Mouse (Mus musculus): Measurements from ENCODE around the gene Nupl1.
A peak's percentile ranks its signal among the peaks of the same experiment; 100 is the strongest.

The Nupl1 gene

GRCm38 (mm10) chr14:60251281-60252003 lies at the start of gene Nupl1, which contains the start of gene Gm49336:
TSS of gene Nupl1 (minus strand) at chr14:60251431.
TSS of gene Gm49336 (minus strand) at chr14:60251507.
- peak; percentile 98 for DNase-seq

GRCm38 (mm10) chr14:60301024-60301423 lies 49.8 kb upstream of the Nupl1 start:
- no peak for DNase-seq

GRCm38 (mm10) chr14:60300224-60300991 lies 49.2 kb upstream of the Nupl1 start:
- no peak for DNase-seq

- DNase-seq: no peak
Measured at GRCm38 (mm10) chr14:60295531-60295930, 44.3 kb upstream of the Nupl1 start.

- DNase-seq: no peak
Measured at GRCm38 (mm10) chr14:60290363-60290762, 39.1 kb upstream of the Nupl1 start.

- no peak for DNase-seq
Measured at GRCm38 (mm10) chr14:60286194-60286863, 35.1 kb upstream of the Nupl1 start.

GRCm38 (mm10) chr14:60275301-60276276 lies 24.4 kb upstream of the Nupl1 start:
- DNase-seq: no peak

- DNase-seq: no peak
Measured at GRCm38 (mm10) chr14:60273346-60273745, 22.1 kb upstream of the Nupl1 start.

- DNase-seq: peak; percentile 21
Measured at GRCm38 (mm10) chr14:60269333-60269732, 18.1 kb upstream of the Nupl1 start.

GRCm38 (mm10) chr14:60264990-60265876 lies 14.0 kb upstream of the Nupl1 start, which contains the start of gene Mtmr6:
TSS of gene Mtmr6 (plus strand) at chr14:60265228.
- DNase-seq: peak; percentile 97

- no peak for DNase-seq
Measured at GRCm38 (mm10) chr14:60262316-60262715, 11.1 kb upstream of the Nupl1 start.

- DNase-seq: no peak
Measured at GRCm38 (mm10) chr14:60257851-60258250, 6.6 kb upstream of the Nupl1 start.

- peak; percentile 14 for DNase-seq
Measured at GRCm38 (mm10) chr14:60257101-60257500, 5.9 kb upstream of the Nupl1 start.

GRCm38 (mm10) chr14:60256356-60256755 lies 5.1 kb upstream of the Nupl1 start:
- no peak for DNase-seq

GRCm38 (mm10) chr14:60254774-60255173 lies 3.5 kb upstream of the Nupl1 start:
- DNase-seq: no peak

GRCm38 (mm10) chr14:60253466-60253865 lies 2.2 kb upstream of the Nupl1 start:
- no peak for DNase-seq

- no peak for DNase-seq
Measured at GRCm38 (mm10) chr14:60252004-60253000, 1.1 kb upstream of the Nupl1 start.

- peak; percentile 64 for DNase-seq
Measured at GRCm38 (mm10) chr14:60250879-60251278, 352 bp downstream of the Nupl1 start.

GRCm38 (mm10) chr14:60250366-60250765 lies 865 bp downstream of the Nupl1 start:
- DNase-seq: no peak

GRCm38 (mm10) chr14:60238551-60238950 lies 12.7 kb downstream of the Nupl1 start:
- no peak for DNase-seq

Data from liver (tissue).